Mouse (Mus musculus) natural killer cell, adult 2 months (primary cell): ENCODE data around the gene Oxnad1.

Source experiments
- DNase-seq, 2 experiments: peaks; one replicate each; pipeline ENCODE4 v3.0.0; 2022; ENCODE audit warnings: low spot score in 2 of 2

The Oxnad1 gene

GRCm38 (mm10) chr14:32145401-32145800 is 60.2 kb downstream of the Oxnad1 start:
- no peak for DNase-seq

- no peak for DNase-seq
Measured at GRCm38 (mm10) chr14:32145809-32146511, 60.8 kb downstream of the Oxnad1 start.

GRCm38 (mm10) chr14:32146578-32146977 is 61.4 kb downstream of the Oxnad1 start:
- no peak for DNase-seq

DNA sequence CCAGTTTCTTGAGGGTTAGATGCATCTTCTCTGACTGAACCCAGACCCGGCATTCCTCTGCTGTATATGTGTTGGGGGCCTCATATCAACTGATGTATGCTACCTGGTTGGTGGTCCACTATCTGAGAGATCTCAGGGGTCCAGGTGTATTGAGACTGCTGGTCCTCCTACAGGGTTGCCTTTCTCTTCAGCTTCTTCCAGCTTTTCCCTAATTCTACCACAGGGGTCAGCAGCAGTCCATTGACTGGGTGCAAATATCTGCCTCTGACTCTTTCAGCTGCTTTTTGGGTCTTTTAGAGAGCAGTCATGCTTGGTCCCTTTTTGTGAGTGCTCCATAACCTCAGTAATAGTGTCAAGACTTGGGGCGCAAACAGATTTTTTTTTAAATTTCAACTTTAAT is 65.7 kb downstream of the Oxnad1 start:
- DNase-seq, result no peak

DNA sequence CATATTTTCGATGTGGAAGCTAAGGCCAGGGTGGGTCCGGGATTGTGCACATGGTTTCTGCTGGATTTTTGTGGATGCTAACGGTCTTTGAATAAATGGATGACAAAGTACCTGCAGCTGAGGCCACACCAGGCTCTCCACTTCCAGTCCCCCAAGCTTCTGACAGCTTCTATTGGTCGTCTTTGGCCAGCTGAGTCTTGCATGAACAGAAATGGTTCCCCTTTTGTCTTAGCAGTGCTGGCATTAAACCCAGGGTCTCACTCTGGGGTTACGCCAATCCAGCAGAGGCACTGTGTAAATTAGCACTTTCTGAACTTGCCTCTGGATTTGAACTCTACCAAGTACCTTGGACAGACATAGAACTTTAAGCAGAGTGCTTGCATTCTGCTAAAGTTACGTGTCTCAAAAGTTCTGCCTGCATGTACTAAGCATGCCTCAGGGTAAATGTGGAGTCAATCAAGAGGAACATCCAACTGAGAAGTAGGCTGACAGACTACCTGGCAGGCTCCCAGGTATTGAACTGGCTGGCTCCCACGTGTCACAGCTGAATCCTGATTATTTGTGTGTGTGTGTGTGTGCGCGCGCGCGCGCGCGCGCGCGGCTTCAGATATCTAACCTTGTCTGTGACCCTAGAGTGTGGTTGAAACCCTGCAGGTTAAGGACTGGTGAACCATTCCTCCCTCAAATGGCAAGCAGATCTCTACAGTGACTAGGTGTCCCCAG is 67.2 kb downstream of the Oxnad1 start:
- DNase-seq, result no peak
